Mouse (Mus musculus) embryonic facial prominence, embryonic 15.5 days (tissue): Measurements from ENCODE around the gene Elf3. TPM values are rescaled to one million over a fixed set of nuclear protein-coding genes. Genes with fewer than 3 reads are reported as not detected.

Experiments
- ATAC-seq: fragments of 200-750 bp; cut with Nextera tagmentation; 2 replicates; pipeline ENCODE4 v1.8.0; 2017; ENCODE audit warnings: low read depth, moderate TSS enrichment; ENCODE audit not compliant: insufficient number of reproducible peaks, low FRiP score, low TSS enrichment
- H3K27ac ChIP-seq: fragments of 300-500 bp; sonication (generic); replicated peaks from 2 replicates; pipeline ENCODE4 v1.5.1; 2015; ENCODE audit warnings: mild to moderate bottlenecking, inconsistent platforms
- H3K27me3 ChIP-seq: fragments of 300-500 bp; sonication (generic); 2 replicates; pipeline ENCODE4 v1.6.1; 2015; ENCODE audit warnings: inconsistent platforms
- H3K36me3 ChIP-seq: fragments of 300-500 bp; sonication (generic); 2 replicates; pipeline ENCODE4 v1.6.1; 2015; ENCODE audit warnings: mild to moderate bottlenecking, inconsistent platforms
- H3K4me1 ChIP-seq: fragments of 300-500 bp; sonication (generic); 2 replicates; pipeline ENCODE4 v1.6.1; 2015; ENCODE audit warnings: inconsistent platforms
- H3K4me2 ChIP-seq: fragments of 300-500 bp; sonication (generic); replicated peaks from 2 replicates; pipeline ENCODE4 v1.6.1; 2015; ENCODE audit warnings: mild to moderate bottlenecking, inconsistent platforms
- H3K4me3 ChIP-seq: fragments of 300-500 bp; sonication (generic); replicated peaks from 2 replicates; pipeline ENCODE4 v1.5.1; 2015; ENCODE audit warnings: mild to moderate bottlenecking, inconsistent platforms
- H3K9ac ChIP-seq: fragments of 300-500 bp; sonication (generic); 2 replicates; pipeline ENCODE4 v1.6.1; 2015; ENCODE audit warnings: inconsistent platforms
- H3K9me3 ChIP-seq: fragments of 300-500 bp; sonication (generic); replicated peaks from 2 replicates; pipeline ENCODE4 v1.6.1; 2016; ENCODE audit warnings: inconsistent platforms
- WGBS: fragments of 180-500 bp; shearing (Covaris S2); methylation state at CpG from one replicate; pipeline ENCODE4 v1.1.7; 2015; 5-methylcytosine and 5-hydroxymethylcytosine counted together
- polyA plus RNA-seq: library from polyadenylated mRNA; unstranded; fragments of >200 nt; fragmentation: Nextera tagmentation; extraction: Ambion mirVana; gene quantifications from 2 replicates; pipeline ENCODE4 v1.2.1, GENCODE M21; 2015

Elf3 gene
- polyA plus RNA-seq, 1 experiment from 2014 or later: 30.2 TPM

- H3K9me3 ChIP-seq: no peaks in the 10 kb centered on the region
- H3K27me3 ChIP-seq: no peaks in the 10 kb centered on the region
- ATAC-seq: no peak
- no peak overlapping the region for H3K9ac ChIP-seq
- no peak overlapping the region for H3K4me3 ChIP-seq
- no peaks in the 10 kb centered on the region for H3K4me1 ChIP-seq
- H3K4me2 ChIP-seq: no peak overlapping the region
- no peaks in the 10 kb centered on the region for H3K36me3 ChIP-seq
- H3K27ac ChIP-seq: no peak overlapping the region
- 92% methylated on average over 14 of the region's 14 CpGs for WGBS
Measured at GRCm38 (mm10) chr1:135206586-135207339, 51.6 kb downstream of the Elf3 start.

- no peak for ATAC-seq
- Histone ChIP-seq H3K9ac (no peak overlapping the region), H3K4me2 (no peak overlapping the region), H3K27me3 (no peaks in the 10 kb centered on the region), H3K4me3 (no peak overlapping the region), H3K9me3 (no peaks in the 10 kb centered on the region), H3K27ac (no peak overlapping the region), H3K36me3 (no peaks in the 10 kb centered on the region), H3K4me1 (no peaks in the 10 kb centered on the region)
- WGBS: 58% methylated on average over 4 of the region's 4 CpGs
Measured at GRCm38 (mm10) chr1:135205257-135205656, 53.1 kb downstream of the Elf3 start.

GRCm38 (mm10) chr1:135204196-135205126 lies 53.9 kb downstream of the Elf3 start:
- Histone ChIP-seq H3K4me3 (no peak overlapping the region), H3K27ac (no peak overlapping the region), H3K27me3 (no peaks in the 10 kb centered on the region), H3K9ac (no peak overlapping the region), H3K4me1 (peaks cover 2% of the 10 kb centered on the region), H3K36me3 (no peaks in the 10 kb centered on the region), H3K4me2 (no peak overlapping the region), H3K9me3 (no peaks in the 10 kb centered on the region)
- 44% methylated on average over 12 of the region's 12 CpGs for WGBS
- ATAC-seq: no peak

Other genes with a start within 250 kb of the Elf3 start
- 14.2 and 15.1 TPM in 2 replicates for gene Lgr6, start 153.3 kb downstream of the Elf3 start, polyA plus RNA-seq
- gene Ptpn7, start 125.9 kb downstream of the Elf3 start, polyA plus RNA-seq: 2.6 and 2.8 TPM in 2 replicates
- 77.8 and 85.7 TPM in 2 replicates for gene Arl8a, start 111.7 kb downstream of the Elf3 start, polyA plus RNA-seq
- gene Gpr37l1, start 90.9 kb downstream of the Elf3 start, polyA plus RNA-seq: 0.16 TPM in 1 of 2 replicates, not detected in the other
- 94.1 and 105 TPM in 2 replicates for gene Rnpep, start 25.5 kb upstream of the Elf3 start, polyA plus RNA-seq
- gene Timm17a, start 55.2 kb upstream of the Elf3 start, polyA plus RNA-seq: 188 and 196 TPM in 2 replicates
- gene Lmod1, start 66.2 kb upstream of the Elf3 start, polyA plus RNA-seq: 1.0 TPM in 2 replicates
- 30.8 and 32.3 TPM in 2 replicates for gene Shisa4, start 116.7 kb upstream of the Elf3 start, polyA plus RNA-seq
- gene Ipo9, start 171.9 kb upstream of the Elf3 start, polyA plus RNA-seq: 101 and 105 TPM in 2 replicates